13 mouse cellular contexts compared by ENCODE assay signal in the genomic region with DNA sequence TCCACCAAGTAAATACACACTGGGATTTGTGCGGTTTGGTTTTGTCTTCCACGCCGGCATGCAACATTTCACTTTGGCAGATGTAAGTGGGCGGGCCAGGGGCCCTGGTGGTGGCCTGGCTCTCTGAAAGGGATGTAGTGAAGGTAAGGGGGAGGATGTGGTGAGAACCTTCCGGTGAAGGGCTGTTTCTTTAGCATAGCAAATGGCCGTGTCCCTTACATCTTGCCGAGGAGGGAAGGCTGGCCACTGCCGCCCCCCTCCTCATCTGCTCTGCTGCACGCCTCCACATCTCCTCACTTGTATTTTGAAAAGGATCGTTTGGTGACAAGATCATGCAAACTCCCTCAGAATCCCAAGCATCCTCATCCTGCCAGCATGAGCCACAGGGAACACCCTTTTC. TPM values are rescaled to one million over a fixed set of nuclear protein-coding genes. Genes with fewer than 3 reads are reported as not detected.
DNase-seq lines count a peak whose midpoint lies in the region; ATAC-seq and TF ChIP-seq lines count a peak whose summit lies in the region.
"Had no signal": no experiment of that assay in that cellular context is flagged by ENCODE, and none has a peak within 500 bp of the region (broad histone marks: within the 10 kb centered on the region; RNA-seq: fewer than 3 reads in every experiment).

No protein-coding gene starts in this region.

- no peak for TF ChIP-seq CTCF in lung, adult 2 months (IDR thresholded peaks at IDR 0.05; ENCODE audit: insufficient read depth, low read length)

- H3K27ac ChIP-seq in intestine, embryonic 14.5 days (ENCODE audit: low read depth) = no peak overlapping the region
- H3K27ac ChIP-seq in intestine, embryonic 16.5 days (ENCODE audit: low read length) = no peak overlapping the region
- H3K27ac ChIP-seq in limb, embryonic 10.5 days = no peak overlapping the region
- H3K27ac ChIP-seq: kidney, postnatal 0 days; lung, embryonic 15.5 days; stomach, postnatal 0 days had no signal

- H3K4me2 ChIP-seq in intestine, embryonic 14.5 days (ENCODE audit: low read length) = no peak overlapping the region
- no peak overlapping the region for H3K4me2 ChIP-seq in intestine, embryonic 16.5 days (ENCODE audit: low read depth, low read length)
- H3K4me2 ChIP-seq: lung, embryonic 15.5 days had no signal

- H3K27me3 ChIP-seq in intestine, embryonic 14.5 days (replicated peaks; ENCODE audit: control insufficient read depth, insufficient read depth, low read length) = no peaks in the 10 kb centered on the region
- H3K27me3 ChIP-seq in intestine, embryonic 16.5 days (replicated peaks; ENCODE audit: control insufficient read depth, insufficient read depth, low read length) = 0 out of 2 replicates have a peak, but pooled peaks cover 2% of the 10 kb centered on the region
- H3K27me3 ChIP-seq in limb, embryonic 10.5 days (ENCODE audit: low read depth, poor library complexity, severe bottlenecking) = peaks cover 27% of the 10 kb centered on the region

- intact Hi-C loops in left cerebral cortex, postnatal 36 days (cut with DNase I) = loop anchor here (5.0 kb wide), 1 partner anchor 103 kb away; the partner anchor contains the start of gene Os9

- H3K36me3 ChIP-seq in intestine, embryonic 14.5 days (ENCODE audit: control insufficient read depth, insufficient read depth, low read length) = no peaks in the 10 kb centered on the region
- no peaks in the 10 kb centered on the region for H3K36me3 ChIP-seq in intestine, embryonic 16.5 days (ENCODE audit: control insufficient read depth, insufficient read depth, low read length)
- H3K36me3 ChIP-seq in limb, embryonic 10.5 days = no peaks in the 10 kb centered on the region
- H3K36me3 ChIP-seq: lung, embryonic 15.5 days had no signal

- no peak overlapping the region for H3K4me3 ChIP-seq in intestine, embryonic 14.5 days (ENCODE audit: low read depth, low read length)
- no peak overlapping the region for H3K4me3 ChIP-seq in intestine, embryonic 16.5 days (ENCODE audit: low read length)
- no peak overlapping the region for H3K4me3 ChIP-seq in lung, adult 2 months (replicated peaks; ENCODE audit: extremely low read depth, low read depth, low read length)
- H3K4me3 ChIP-seq in limb, embryonic 10.5 days = no peak overlapping the region
- H3K4me3 ChIP-seq: lung, embryonic 15.5 days had no signal

- TF ChIP-seq POLR2A in lung, adult 2 months (IDR thresholded peaks at IDR 0.05; ENCODE audit: borderline replicate concordance, extremely low read depth, low read depth, low read length) = no peak

- H3K4me1 ChIP-seq in intestine, embryonic 14.5 days (replicated peaks; ENCODE audit: control insufficient read depth, insufficient read depth, low read length) = 0 out of 2 replicates have a peak, but pooled peaks cover 3% of the 10 kb centered on the region
- H3K4me1 ChIP-seq in intestine, embryonic 16.5 days (ENCODE audit: control insufficient read depth, insufficient read depth, low read length) = no peaks in the 10 kb centered on the region
- no peaks in the 10 kb centered on the region for H3K4me1 ChIP-seq in lung, adult 2 months (ENCODE audit: control insufficient read depth, insufficient read depth, low read length)
- peaks cover 5% of the 10 kb centered on the region; the same call in 1 of the 2 replicates for H3K4me1 ChIP-seq in limb, embryonic 10.5 days
- H3K4me1 ChIP-seq: lung, embryonic 15.5 days had no signal

- no peak for DNase-seq in intestine, embryonic 14.5 days (ENCODE audit: low spot score)
- peak; percentile 46 for DNase-seq in thymus, postnatal 0 days (ENCODE audit: low spot score)
- no peak for DNase-seq in thymus, adult 18-20 months
- peak; percentile 59 to 75 for DNase-seq in left cerebral cortex, postnatal 36 days (ENCODE audit: low spot score in 2 of 2)
- no peak for DNase-seq in lung, adult 2 months
- DNase-seq in limb, embryonic 10.5 days (ENCODE audit: low spot score) = no peak
- no peak for DNase-seq in lung, postnatal 4 days
- DNase-seq: cerebellum, adult 9-11 months had no signal

- ATAC-seq in intestine, embryonic 14.5 days (replicated peaks; ENCODE audit: low FRiP score, low TSS enrichment, low read depth) = no peak
- ATAC-seq in intestine, embryonic 16.5 days = no peak

- H3K9me3 ChIP-seq in intestine, embryonic 14.5 days (ENCODE audit: control insufficient read depth, low read length) = no peaks in the 10 kb centered on the region
- no peaks in the 10 kb centered on the region for H3K9me3 ChIP-seq in intestine, embryonic 16.5 days (ENCODE audit: control insufficient read depth, low read length)
- H3K9me3 ChIP-seq in limb, embryonic 10.5 days (replicated peaks) = no peaks in the 10 kb centered on the region
- H3K9me3 ChIP-seq: lung, embryonic 15.5 days had no signal

- H3K9ac ChIP-seq in intestine, embryonic 14.5 days (ENCODE audit: low read length) = 0 out of 2 replicates have a peak overlapping the region, but pooled peaks have one; percentile 13
- H3K9ac ChIP-seq in intestine, embryonic 16.5 days (ENCODE audit: low read depth, low read length) = no peak overlapping the region
- H3K9ac ChIP-seq: lung, embryonic 15.5 days had no signal

- whole genome bisulfite sequencing in intestine, embryonic 14.5 days = 14% methylated on average over 10 of the region's 10 CpGs
- 30% methylated on average over 10 of the region's 10 CpGs for WGBS in intestine, embryonic 16.5 days
- WGBS in lung, adult 2 months = 34% methylated on average over 10 of the region's 10 CpGs
- 20% methylated on average over 10 of the region's 10 CpGs for WGBS in limb, embryonic 10.5 days

RNA-seq across cellular contexts. Expression of gene Pip4k2c, which starts 14.3 kb away (rescaled TPM):
- 24.2 and 25.9 TPM in 2 replicates for polyA plus RNA-seq in intestine, embryonic 14.5 days (2014; fragmentation: Nextera tagmentation; extraction: Ambion mirVana)
- polyA plus RNA-seq in intestine, embryonic 16.5 days (2015; fragmentation: Nextera tagmentation; extraction: Ambion mirVana) = 40.3 and 44.5 TPM in 2 replicates
- polyA plus RNA-seq in thymus, postnatal 0 days (2015; fragmentation: Nextera tagmentation; extraction: Ambion mirVana) = 24.1 and 24.4 TPM in 2 replicates
- total RNA-seq in left cerebral cortex, postnatal 36 days (2021) = 100 to 1,000 TPM in 1 of 2 experiments, 10 to 100 TPM in 1; 94.6 to 106 TPM
- polyA plus RNA-seq in lung, adult 2 months (2012; rRNA removed) = 36.6 and 45.7 TPM in 2 replicates
- 25.0 and 27.8 TPM in 2 replicates for polyA plus RNA-seq in limb, embryonic 10.5 days (2016; fragmentation: Nextera tagmentation; extraction: Ambion mirVana)

RNA-seq across cellular contexts. Expression of gene Dtx3, which starts 30.2 kb away (rescaled TPM):
- polyA plus RNA-seq in intestine, embryonic 14.5 days (2014; fragmentation: Nextera tagmentation; extraction: Ambion mirVana) = 95.8 and 101 TPM in 2 replicates
- 54.4 and 56.9 TPM in 2 replicates for polyA plus RNA-seq in intestine, embryonic 16.5 days (2015; fragmentation: Nextera tagmentation; extraction: Ambion mirVana)
- 42.7 and 47.3 TPM in 2 replicates for polyA plus RNA-seq in thymus, postnatal 0 days (2015; fragmentation: Nextera tagmentation; extraction: Ambion mirVana)
- 100 to 1,000 TPM; 195 to 221 TPM for total RNA-seq in left cerebral cortex, postnatal 36 days (2021)
- 134 and 157 TPM in 2 replicates for polyA plus RNA-seq in lung, adult 2 months (2012; rRNA removed)
- 91.4 and 122 TPM in 2 replicates for polyA plus RNA-seq in limb, embryonic 10.5 days (2016; fragmentation: Nextera tagmentation; extraction: Ambion mirVana)

RNA-seq across cellular contexts. Expression of gene Arhgef25, which starts 35.8 kb away (rescaled TPM):
- polyA plus RNA-seq in intestine, embryonic 14.5 days (2014; fragmentation: Nextera tagmentation; extraction: Ambion mirVana) = 49.0 and 57.7 TPM in 2 replicates
- 44.7 and 46.3 TPM in 2 replicates for polyA plus RNA-seq in intestine, embryonic 16.5 days (2015; fragmentation: Nextera tagmentation; extraction: Ambion mirVana)
- polyA plus RNA-seq in thymus, postnatal 0 days (2015; fragmentation: Nextera tagmentation; extraction: Ambion mirVana) = 3.7 and 4.5 TPM in 2 replicates
- total RNA-seq in left cerebral cortex, postnatal 36 days (2021) = 100 to 1,000 TPM; 173 to 176 TPM
- 29.1 and 36.7 TPM in 2 replicates for polyA plus RNA-seq in lung, adult 2 months (2012; rRNA removed)
- 25.8 and 36.3 TPM in 2 replicates for polyA plus RNA-seq in limb, embryonic 10.5 days (2016; fragmentation: Nextera tagmentation; extraction: Ambion mirVana)
- total RNA-seq: monocyte, adult 5-6 weeks had no signal

RNA-seq across cellular contexts. Expression of gene Kif5a, which starts 37.4 kb away (rescaled TPM):
- polyA plus RNA-seq in intestine, embryonic 14.5 days (2014; fragmentation: Nextera tagmentation; extraction: Ambion mirVana) = 9.2 and 10.6 TPM in 2 replicates
- polyA plus RNA-seq in intestine, embryonic 16.5 days (2015; fragmentation: Nextera tagmentation; extraction: Ambion mirVana) = 5.2 and 5.3 TPM in 2 replicates
- 0.13 and 0.32 TPM in 2 replicates for polyA plus RNA-seq in thymus, postnatal 0 days (2015; fragmentation: Nextera tagmentation; extraction: Ambion mirVana)
- total RNA-seq in left cerebral cortex, postnatal 36 days (2021) = 1,000 to 10,000 TPM in 1 of 2 experiments, 100 to 1,000 TPM in 1; 978 to 1,176 TPM
- 1.3 TPM in 2 replicates for polyA plus RNA-seq in lung, adult 2 months (2012; rRNA removed)
- 1.4 and 2.2 TPM in 2 replicates for polyA plus RNA-seq in limb, embryonic 10.5 days (2016; fragmentation: Nextera tagmentation; extraction: Ambion mirVana)

RNA-seq across cellular contexts. Expression of gene Dctn2, which starts 40.4 kb away (rescaled TPM):
- polyA plus RNA-seq in intestine, embryonic 14.5 days (2014; fragmentation: Nextera tagmentation; extraction: Ambion mirVana) = 157 and 166 TPM in 2 replicates
- 162 and 170 TPM in 2 replicates for polyA plus RNA-seq in intestine, embryonic 16.5 days (2015; fragmentation: Nextera tagmentation; extraction: Ambion mirVana)
- polyA plus RNA-seq in thymus, postnatal 0 days (2015; fragmentation: Nextera tagmentation; extraction: Ambion mirVana) = 129 and 138 TPM in 2 replicates
- 100 to 1,000 TPM; 267 to 287 TPM for total RNA-seq in left cerebral cortex, postnatal 36 days (2021)
- polyA plus RNA-seq in lung, adult 2 months (2012; rRNA removed) = 149 and 178 TPM in 2 replicates
- polyA plus RNA-seq in limb, embryonic 10.5 days (2016; fragmentation: Nextera tagmentation; extraction: Ambion mirVana) = 185 and 194 TPM in 2 replicates

Comparison
In these comparisons a context has a peak if more than half of its experiments do, and no peak if none do; other contexts are left out.
1. DNase-seq: peak in thymus, postnatal 0 days (single experiment) and left cerebral cortex, postnatal 36 days (2 of 2); none in intestine, embryonic 14.5 days (single experiment), thymus, adult 18-20 months (0 of 2), lung, adult 2 months (single experiment), limb, embryonic 10.5 days (single experiment) and lung, postnatal 4 days (0 of 2).